Mouse (Mus musculus) lung, postnatal 0 days (tissue): ENCODE measurements around the gene Ccdc88c.

Experiments
- CTCF ChIP-seq: IDR thresholded peaks from 2 replicates; pipeline ENCODE4 v1.5.1; 2016; ENCODE audit warnings: antibody characterized with exemption, mild to moderate bottlenecking
- EP300 ChIP-seq: IDR thresholded peaks from 2 replicates; pipeline ENCODE4 v1.6.1; 2016; ENCODE audit warnings: antibody characterized with exemption, mild to moderate bottlenecking, control low read depth

DNA sequence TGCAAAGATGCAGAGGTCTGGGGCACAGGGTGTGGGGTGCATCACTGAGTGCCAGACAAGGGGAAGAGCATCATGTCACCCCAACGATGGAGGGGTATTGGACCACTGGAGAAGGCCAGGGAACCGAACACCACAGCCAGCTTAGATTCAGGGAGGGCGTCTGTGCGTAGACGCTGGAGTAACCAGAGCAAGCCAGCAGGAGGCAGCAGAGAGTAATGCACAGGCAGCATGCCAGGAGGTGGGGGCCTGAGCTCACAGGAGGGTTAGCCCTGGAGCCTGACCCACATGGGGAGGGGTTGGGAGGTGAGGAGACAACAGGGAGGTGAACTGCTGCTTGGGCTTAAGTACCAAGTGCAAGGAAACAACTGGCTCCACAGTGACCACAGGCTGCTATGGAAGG lies 70.8 kb downstream of the Ccdc88c start:
- peak; percentile 99 for TF ChIP-seq CTCF
- TF ChIP-seq EP300 = no peak
